ENCODE assay signal across 9 mouse cellular contexts in genomic region chr9:119323260-119323645, GRCm38 (mm10). TPM values are rescaled to one million over a fixed set of nuclear protein-coding genes. Genes with fewer than 3 reads are reported as not detected.
A peak's percentile ranks its signal among the peaks of the same experiment; 100 is the strongest.
DNase-seq lines count a peak whose midpoint lies in the region; ATAC-seq and TF ChIP-seq lines count a peak whose summit lies in the region.
"Had no signal": no experiment of that assay in that cellular context is flagged by ENCODE, and none has a peak within 500 bp of the region (broad histone marks: within the 10 kb centered on the region; RNA-seq: fewer than 3 reads in every experiment).

No protein-coding gene starts in this region.

- peak overlapping the region; percentile 72 for H3K9ac ChIP-seq in kidney, embryonic 16.5 days (replicated peaks; ENCODE audit: low read length)
- H3K9ac ChIP-seq in hindbrain, postnatal 0 days (replicated peaks; ENCODE audit: low read length), result peak overlapping the region; percentile 83
- H3K9ac ChIP-seq in midbrain, embryonic 16.5 days (ENCODE audit: low read depth, low read length), result peak overlapping the region; percentile 67

- DNase-seq in kidney, adult 11 months, result no peak
- DNase-seq in hindbrain, postnatal 0 days (ENCODE audit: low spot score), result no peak
- no peak for DNase-seq in retina, embryonic 14.5 days (ENCODE audit: low spot score)
- DNase-seq in right cerebral cortex, adult 2 months (ENCODE audit: low spot score in 2 of 2), result no peak
- DNase-seq in cerebellum, postnatal 14 days, result no peak

- H3K4me2 ChIP-seq in kidney, embryonic 16.5 days (replicated peaks; ENCODE audit: low read depth, low read length), result peak overlapping the region; percentile 69
- peak overlapping the region; percentile 94 for H3K4me2 ChIP-seq in hindbrain, postnatal 0 days (ENCODE audit: low read depth, low read length)
- peak overlapping the region; percentile 62 for H3K4me2 ChIP-seq in midbrain, embryonic 16.5 days (ENCODE audit: low read length)

- peak overlapping the region; percentile 88 for H3K4me3 ChIP-seq in kidney, embryonic 16.5 days (ENCODE audit: low read length)
- H3K4me3 ChIP-seq in hindbrain, postnatal 0 days (ENCODE audit: low read length), result peak overlapping the region; percentile 92
- peak overlapping the region; percentile 89 for H3K4me3 ChIP-seq in midbrain, embryonic 16.5 days (ENCODE audit: low read depth, low read length)

- peaks cover 17% of the 10 kb centered on the region for H3K4me1 ChIP-seq in kidney, embryonic 16.5 days (ENCODE audit: insufficient read depth, low read length)
- H3K4me1 ChIP-seq in hindbrain, postnatal 0 days (ENCODE audit: insufficient read depth, low read length), result peaks cover 7% of the 10 kb centered on the region; the same call in 1 of the 2 replicates
- H3K4me1 ChIP-seq in midbrain, embryonic 16.5 days (ENCODE audit: control insufficient read depth, insufficient read depth, low read length), result peaks cover 16% of the 10 kb centered on the region

- H3K9me3 ChIP-seq in kidney, embryonic 16.5 days (ENCODE audit: low read length), result no peaks in the 10 kb centered on the region
- no peaks in the 10 kb centered on the region for H3K9me3 ChIP-seq in hindbrain, postnatal 0 days (ENCODE audit: low read length)
- no peaks in the 10 kb centered on the region for H3K9me3 ChIP-seq in midbrain, embryonic 16.5 days (replicated peaks; ENCODE audit: control insufficient read depth, low read length, poor library complexity, severe bottlenecking)

- H3K27me3 ChIP-seq in kidney, embryonic 16.5 days (ENCODE audit: insufficient read depth, low read length), result no peaks in the 10 kb centered on the region
- H3K27me3 ChIP-seq in hindbrain, postnatal 0 days (ENCODE audit: insufficient read depth, low read length), result no peaks in the 10 kb centered on the region
- no peaks in the 10 kb centered on the region for H3K27me3 ChIP-seq in midbrain, embryonic 16.5 days (ENCODE audit: control insufficient read depth, insufficient read depth, low read depth, low read length)

- ATAC-seq in kidney, embryonic 16.5 days (ENCODE audit: low FRiP score, low TSS enrichment), result no peak
- ATAC-seq in common myeloid progenitor, adult 5-6 weeks (replicated peaks; ENCODE audit: low read depth, poor library complexity, severe bottlenecking), result 0 out of 2 replicates have a peak, but pooled peaks have one; percentile 0
- no peak for ATAC-seq in hindbrain, postnatal 0 days
- peak; percentile 33 for ATAC-seq in midbrain, embryonic 16.5 days

- H3K36me3 ChIP-seq in kidney, embryonic 16.5 days (ENCODE audit: insufficient read depth, low read length), result no peaks in the 10 kb centered on the region
- H3K36me3 ChIP-seq in hindbrain, postnatal 0 days (ENCODE audit: insufficient read depth, low read length), result no peaks in the 10 kb centered on the region
- no peaks in the 10 kb centered on the region for H3K36me3 ChIP-seq in midbrain, embryonic 16.5 days (ENCODE audit: control insufficient read depth, insufficient read depth, low read length)

- TF ChIP-seq CTCF in hindbrain, postnatal 0 days (IDR thresholded peaks at IDR 0.05; ENCODE audit: low read depth), result no peak

- 5% methylated on average over 9 of the region's 9 CpGs for WGBS in kidney, embryonic 16.5 days
- WGBS in hindbrain, postnatal 0 days, result 8% methylated on average over 9 of the region's 9 CpGs
- 4% methylated on average over 9 of the region's 9 CpGs for WGBS in midbrain, embryonic 16.5 days

- H3K27ac ChIP-seq in kidney, embryonic 16.5 days (ENCODE audit: low read length), result peak overlapping the region; percentile 92
- H3K27ac ChIP-seq in hindbrain, postnatal 0 days, result peak overlapping the region; percentile 96
- peak overlapping the region; percentile 94 for H3K27ac ChIP-seq in midbrain, embryonic 16.5 days (ENCODE audit: low read length)

RNA-seq across cellular contexts. Expression of gene Oxsr1, which starts 1.0 kb away (rescaled TPM):
- polyA plus RNA-seq in kidney, embryonic 16.5 days (2015; fragmentation: Nextera tagmentation; extraction: Ambion mirVana), result 12.2 and 13.2 TPM in 2 replicates
- 35.4 and 35.5 TPM in 2 replicates for total RNA-seq in common myeloid progenitor, adult 5-6 weeks (2017)
- 39.6 and 41.0 TPM in 2 replicates for total RNA-seq in hindbrain, postnatal 0 days (2014; rRNA removed)
- 9.6 and 10.9 TPM in 2 replicates for polyA plus RNA-seq in hindbrain, postnatal 0 days (2015; fragmentation: Nextera tagmentation; extraction: Ambion mirVana)
- polyA plus RNA-seq in midbrain, embryonic 16.5 days (2015; fragmentation: Nextera tagmentation; extraction: Ambion mirVana), result 13.0 and 14.6 TPM in 2 replicates

RNA-seq across cellular contexts. Expression of gene Acaa1a, which starts 16.2 kb away (rescaled TPM):
- 142 and 152 TPM in 2 replicates for polyA plus RNA-seq in kidney, embryonic 16.5 days (2015; fragmentation: Nextera tagmentation; extraction: Ambion mirVana)
- total RNA-seq in common myeloid progenitor, adult 5-6 weeks (2017), result 20.1 and 23.1 TPM in 2 replicates
- 158 and 180 TPM in 2 replicates for total RNA-seq in hindbrain, postnatal 0 days (2014; rRNA removed)
- 91.1 and 91.5 TPM in 2 replicates for polyA plus RNA-seq in hindbrain, postnatal 0 days (2015; fragmentation: Nextera tagmentation; extraction: Ambion mirVana)
- 113 and 116 TPM in 2 replicates for polyA plus RNA-seq in midbrain, embryonic 16.5 days (2015; fragmentation: Nextera tagmentation; extraction: Ambion mirVana)

RNA-seq across cellular contexts. Expression of gene Myd88, which starts 18.0 kb away (rescaled TPM):
- 30.0 and 30.9 TPM in 2 replicates for polyA plus RNA-seq in kidney, embryonic 16.5 days (2015; fragmentation: Nextera tagmentation; extraction: Ambion mirVana)
- 13.9 and 18.7 TPM in 2 replicates for total RNA-seq in common myeloid progenitor, adult 5-6 weeks (2017)
- total RNA-seq in hindbrain, postnatal 0 days (2014; rRNA removed), result 3.8 and 3.9 TPM in 2 replicates
- 5.2 and 6.1 TPM in 2 replicates for polyA plus RNA-seq in hindbrain, postnatal 0 days (2015; fragmentation: Nextera tagmentation; extraction: Ambion mirVana)
- polyA plus RNA-seq in midbrain, embryonic 16.5 days (2015; fragmentation: Nextera tagmentation; extraction: Ambion mirVana), result 5.2 and 5.8 TPM in 2 replicates

RNA-seq across cellular contexts. Expression of gene Xylb, which starts 33.9 kb away (rescaled TPM):
- polyA plus RNA-seq in kidney, embryonic 16.5 days (2015; fragmentation: Nextera tagmentation; extraction: Ambion mirVana), result 34.7 and 35.8 TPM in 2 replicates
- total RNA-seq in common myeloid progenitor, adult 5-6 weeks (2017), result 5.3 TPM in 2 replicates
- total RNA-seq in hindbrain, postnatal 0 days (2014; rRNA removed), result 2.8 and 4.5 TPM in 2 replicates
- polyA plus RNA-seq in hindbrain, postnatal 0 days (2015; fragmentation: Nextera tagmentation; extraction: Ambion mirVana), result 3.2 and 3.3 TPM in 2 replicates
- 2.7 and 4.3 TPM in 2 replicates for polyA plus RNA-seq in midbrain, embryonic 16.5 days (2015; fragmentation: Nextera tagmentation; extraction: Ambion mirVana)

RNA-seq across cellular contexts. Expression of gene Slc22a14, which starts 42.1 kb away (rescaled TPM):
- polyA plus RNA-seq in kidney, embryonic 16.5 days (2015; fragmentation: Nextera tagmentation; extraction: Ambion mirVana), result 0.08 and 0.12 TPM in 2 replicates
- not detected in 2 replicates for total RNA-seq in common myeloid progenitor, adult 5-6 weeks (2017)
- not detected in 2 replicates for total RNA-seq in hindbrain, postnatal 0 days (2014; rRNA removed)
- 0.14 TPM in 1 of 2 replicates, not detected in the other for polyA plus RNA-seq in hindbrain, postnatal 0 days (2015; fragmentation: Nextera tagmentation; extraction: Ambion mirVana)
- polyA plus RNA-seq in midbrain, embryonic 16.5 days (2015; fragmentation: Nextera tagmentation; extraction: Ambion mirVana), result 0.11 TPM in 1 of 2 replicates, not detected in the other
- total RNA-seq: layer of hippocampus, postnatal 36 days had no signal

Comparison
In these comparisons a context has a peak if more than half of its experiments do, and no peak if none do; other contexts are left out.
1. ATAC-seq: peak in common myeloid progenitor, adult 5-6 weeks (single experiment) and midbrain, embryonic 16.5 days (single experiment); none in kidney, embryonic 16.5 days (single experiment) and hindbrain, postnatal 0 days (single experiment).
2. Peak in every context shown above with its lines, with median percentiles within 50 percentile points of each other: H3K27ac ChIP-seq, H3K4me2 ChIP-seq, H3K4me3 ChIP-seq and H3K9ac ChIP-seq.